Mouse (Mus musculus): ENCODE measurements around the gene Henmt1. TPM values are rescaled to one million over a fixed set of nuclear protein-coding genes. Genes with fewer than 3 reads are reported as not detected.

The Henmt1 gene
- polyA plus RNA-seq (2015; fragmentation: Nextera tagmentation; extraction: Ambion mirVana): 0.09 TPM in 1 of 2 replicates, not detected in the other

GRCm38 (mm10) chr3:108939573-108939972, at the start of gene Henmt1:
TSS of gene Henmt1 (plus strand) at chr3:108939873.

DNA sequence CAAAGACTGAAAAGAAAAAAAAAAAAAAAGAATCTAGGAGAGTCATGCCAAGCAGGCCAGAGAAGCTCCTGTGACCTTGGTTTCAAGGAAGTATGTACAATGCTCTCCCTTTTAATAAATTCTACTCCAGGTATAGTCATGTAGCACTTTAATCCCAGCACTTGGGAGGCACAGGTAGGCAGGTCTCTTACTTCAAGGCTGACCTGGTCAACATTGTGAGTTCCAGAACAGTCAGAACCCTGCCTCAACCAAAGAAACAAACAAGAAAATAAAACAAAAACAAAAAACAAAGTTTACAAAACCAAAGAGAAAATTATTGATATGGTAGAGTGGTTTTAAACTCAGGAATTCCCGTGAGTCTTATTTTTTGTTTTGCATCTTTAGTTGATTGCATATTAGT, 49.8 kb upstream of the Henmt1 start, which contains the start of gene Fndc7:
Fndc7 (minus strand) TSS at position 101 of the 400 bp plus-strand sequence.

GRCm38 (mm10) chr3:108911548-108912413, 27.9 kb upstream of the Henmt1 start, which contains the start of gene Prpf38b:
TSS of gene Prpf38b (minus strand) at chr3:108911727.

DNA sequence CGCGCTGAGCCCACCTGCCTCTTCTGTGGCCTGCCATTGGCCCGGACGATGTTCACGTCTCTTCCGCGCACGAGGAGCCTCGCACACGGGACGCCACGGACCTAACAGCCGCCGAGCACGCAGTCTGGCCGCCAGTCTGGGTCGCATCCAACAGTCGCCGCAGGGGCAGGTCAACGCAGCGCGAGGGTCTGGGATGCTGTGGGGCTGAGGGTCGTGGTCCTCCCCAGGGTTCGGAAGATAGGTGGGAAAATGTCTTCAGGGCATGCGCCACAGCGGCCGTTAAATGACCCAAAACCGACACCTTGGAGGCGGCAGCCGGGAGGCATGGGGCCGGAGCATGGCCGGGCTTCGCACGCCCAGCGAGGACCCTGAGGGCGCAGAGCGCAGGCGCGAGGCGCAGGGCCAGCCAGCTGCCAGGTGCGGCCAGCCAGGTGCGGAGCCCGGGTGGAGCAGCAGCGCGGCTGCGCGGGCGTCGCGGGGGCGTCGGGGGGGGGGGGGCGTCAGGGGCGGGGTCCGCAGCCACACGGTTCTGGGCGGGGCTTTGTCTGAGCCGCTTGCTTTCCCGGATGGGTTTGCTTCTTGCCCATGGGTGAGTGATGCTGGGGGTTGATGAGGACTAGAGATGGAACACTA, 444 bp downstream of the Henmt1 start, which contains the start of gene Gm9857:
Gm9857 (minus strand) TSS at position 445 of the 633 bp plus-strand sequence.

Other genes with a start within 250 kb of the Henmt1 start
- gene Gpsm2, start 217.6 kb upstream of the Henmt1 start, polyA plus RNA-seq (2015; fragmentation: Nextera tagmentation; extraction: Ambion mirVana): 36.4 and 38.4 TPM in 2 replicates
- gene Aknad1, start 200.2 kb upstream of the Henmt1 start, polyA plus RNA-seq (2015; fragmentation: Nextera tagmentation; extraction: Ambion mirVana): 0.73 and 0.81 TPM in 2 replicates
- gene Stxbp3, start 99.3 kb upstream of the Henmt1 start, polyA plus RNA-seq (2015; fragmentation: Nextera tagmentation; extraction: Ambion mirVana): 33.5 and 37.0 TPM in 2 replicates
- gene Fndc7, start 49.9 kb upstream of the Henmt1 start, polyA plus RNA-seq (2015; fragmentation: Nextera tagmentation; extraction: Ambion mirVana): 0.41 and 0.62 TPM in 2 replicates
- 34.4 and 37.8 TPM in 2 replicates for gene Prpf38b, start 28.1 kb upstream of the Henmt1 start, polyA plus RNA-seq (2015; fragmentation: Nextera tagmentation; extraction: Ambion mirVana)
- gene Gm9857, start 572 bp downstream of the Henmt1 start, polyA plus RNA-seq (2015; fragmentation: Nextera tagmentation; extraction: Ambion mirVana): not detected in 2 replicates
- 8.9 and 9.0 TPM in 2 replicates for gene Fam102b, start 87.7 kb downstream of the Henmt1 start, polyA plus RNA-seq (2015; fragmentation: Nextera tagmentation; extraction: Ambion mirVana)
- gene Slc25a54, start 140.6 kb downstream of the Henmt1 start, polyA plus RNA-seq (2015; fragmentation: Nextera tagmentation; extraction: Ambion mirVana): not detected in 2 replicates
- gene Slc25a24, start 183.3 kb downstream of the Henmt1 start, polyA plus RNA-seq (2015; fragmentation: Nextera tagmentation; extraction: Ambion mirVana): 42.2 and 43.6 TPM in 2 replicates

Measured in skeletal muscle tissue, postnatal 0 days (tissue).